Comparison of ENCODE assay signal across 8 mouse cellular contexts in the genomic region with DNA sequence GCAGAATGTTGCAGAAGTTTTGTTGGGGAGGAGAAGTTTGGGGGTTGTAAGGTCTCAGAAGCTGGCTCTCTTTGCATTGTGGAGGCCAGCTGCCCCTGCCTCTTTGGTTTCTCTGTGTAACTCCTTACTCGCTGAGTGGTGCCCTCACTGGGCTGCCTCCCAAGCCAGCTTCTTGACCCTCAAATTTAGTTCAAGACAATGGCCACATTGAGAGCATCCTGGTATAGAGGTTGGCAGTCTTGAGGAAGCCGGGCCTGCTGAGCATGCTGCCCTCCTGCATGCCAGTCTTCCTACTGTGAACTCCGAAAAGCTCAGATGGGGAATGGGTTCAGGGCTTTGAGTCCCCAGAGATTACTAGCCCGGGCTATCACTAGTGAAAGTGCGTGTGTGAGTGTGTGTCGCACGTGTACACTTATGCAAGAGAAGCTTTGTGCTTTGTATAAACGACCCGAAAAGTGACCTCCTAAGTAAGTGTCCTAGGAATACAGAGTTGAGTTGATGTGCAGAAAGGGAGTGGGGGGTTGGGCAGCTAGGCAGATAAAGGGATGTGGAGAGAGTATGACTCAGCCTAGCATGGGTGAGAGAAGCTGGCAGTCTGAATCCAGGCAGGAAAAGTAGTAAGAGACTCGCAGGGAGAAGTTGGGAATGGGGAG.
DNase-seq lines count a peak whose midpoint lies in the region; ATAC-seq and TF ChIP-seq lines count a peak whose summit lies in the region.

No protein-coding gene starts in this region.

- 0 out of 2 replicates have a peak, but pooled peaks cover 4% of the 10 kb centered on the region for H3K36me3 ChIP-seq in kidney, embryonic 16.5 days (ENCODE audit: insufficient read depth, low read length)
- no peaks in the 10 kb centered on the region for H3K36me3 ChIP-seq in heart, postnatal 0 days (replicated peaks; ENCODE audit: control insufficient read depth, insufficient read depth, low read length)
- no peaks in the 10 kb centered on the region for H3K36me3 ChIP-seq in midbrain, embryonic 13.5 days

- H3K4me2 ChIP-seq in kidney, embryonic 16.5 days (replicated peaks; ENCODE audit: low read depth, low read length): peak overlapping the region; percentile 90
- H3K4me2 ChIP-seq in heart, postnatal 0 days (ENCODE audit: low read depth, low read length): peak overlapping the region; percentile 92
- peak overlapping the region; percentile 83 for H3K4me2 ChIP-seq in midbrain, embryonic 13.5 days (replicated peaks)

- H3K9ac ChIP-seq in kidney, embryonic 16.5 days (replicated peaks; ENCODE audit: low read length): peak overlapping the region; percentile 89
- no peak overlapping the region for H3K9ac ChIP-seq in heart, postnatal 0 days (replicated peaks; ENCODE audit: low read depth, low read length)
- H3K9ac ChIP-seq in midbrain, embryonic 13.5 days (replicated peaks): no peak overlapping the region; the same call in 1 of the 2 replicates

- TF ChIP-seq CTCF in heart, postnatal 0 days (IDR thresholded peaks at IDR 0.05; ENCODE audit: low read depth): no peak

- peaks cover 64% of the 10 kb centered on the region for H3K4me1 ChIP-seq in kidney, embryonic 16.5 days (ENCODE audit: insufficient read depth, low read length)
- peaks cover 31% of the 10 kb centered on the region for H3K4me1 ChIP-seq in heart, postnatal 0 days (ENCODE audit: control insufficient read depth, insufficient read depth)
- peaks cover 68% of the 10 kb centered on the region for H3K4me1 ChIP-seq in midbrain, embryonic 13.5 days (replicated peaks)

- TF ChIP-seq EP300 in heart, postnatal 0 days (IDR thresholded peaks at IDR 0.05; ENCODE audit: low read depth): no peak

- H3K27me3 ChIP-seq in kidney, embryonic 16.5 days (ENCODE audit: insufficient read depth, low read length): no peaks in the 10 kb centered on the region
- peaks cover 51% of the 10 kb centered on the region for H3K27me3 ChIP-seq in heart, postnatal 0 days (ENCODE audit: control insufficient read depth, insufficient read depth, low read length)
- 0 out of 2 replicates have a peak, but pooled peaks cover 8% of the 10 kb centered on the region for H3K27me3 ChIP-seq in midbrain, embryonic 13.5 days

- peak overlapping the region; percentile 84 for H3K4me3 ChIP-seq in kidney, embryonic 16.5 days (ENCODE audit: low read length)
- H3K4me3 ChIP-seq in heart, postnatal 0 days (ENCODE audit: low read depth, low read length): peak overlapping the region; percentile 78
- H3K4me3 ChIP-seq in midbrain, embryonic 13.5 days (replicated peaks): 0 out of 2 replicates have a peak overlapping the region, but pooled peaks have one; percentile 56

- peak overlapping the region; percentile 31; the same call in 1 of the 2 replicates for H3K27ac ChIP-seq in kidney, embryonic 16.5 days (ENCODE audit: low read length)
- peak overlapping the region; percentile 35 for H3K27ac ChIP-seq in heart, postnatal 0 days (ENCODE audit: low read depth)
- no peak overlapping the region for H3K27ac ChIP-seq in midbrain, embryonic 13.5 days

- DNase-seq in kidney, postnatal 36 days: no peak
- DNase-seq in brain, adult 2 months (ENCODE audit: low read depth, low spot score): peak; percentile 78
- DNase-seq in heart, postnatal 0 days (ENCODE audit: low spot score): no peak
- no peak for DNase-seq in gastrocnemius, adult 18-20 months (ENCODE audit: low spot score)
- DNase-seq in kidney, postnatal 4 days: no peak
- no peak for DNase-seq in layer of hippocampus, adult 9-10 months (ENCODE audit: low spot score)

- WGBS in kidney, embryonic 16.5 days: 41% methylated on average over 10 of the region's 10 CpGs
- 41% methylated on average over 10 of the region's 10 CpGs for WGBS in heart, postnatal 0 days
- WGBS in midbrain, embryonic 13.5 days: 50% methylated on average over 10 of the region's 10 CpGs

- H3K9me3 ChIP-seq in kidney, embryonic 16.5 days (ENCODE audit: low read length): no peaks in the 10 kb centered on the region
- H3K9me3 ChIP-seq in heart, postnatal 0 days (replicated peaks; ENCODE audit: control insufficient read depth, low read length): no peaks in the 10 kb centered on the region
- H3K9me3 ChIP-seq in midbrain, embryonic 13.5 days: no peaks in the 10 kb centered on the region

- ATAC-seq in kidney, embryonic 16.5 days (ENCODE audit: low FRiP score, low TSS enrichment): no peak
- no peak for ATAC-seq in heart, postnatal 0 days (ENCODE audit: insufficient read depth, low read depth)
- no peak for ATAC-seq in midbrain, embryonic 13.5 days
